Mouse (Mus musculus): ENCODE measurements at regions not wholly inside any gene's neighbourhood (a gene's known extent, or its start where the extent isn't known, plus 50 kb on each side); places are given as distances from the start of the nearest gene placed in this dataset.

- TF ChIP-seq CTCF (IDR thresholded peaks at IDR 0.05; ENCODE audit: extremely low read depth, insufficient read depth, low read length) = no peak
- TF ChIP-seq POLR2A (IDR thresholded peaks at IDR 0.05; ENCODE audit: extremely low read depth, insufficient read depth, low read length) = no peak
Measured at GRCm38 (mm10) chr9:61186541-61187420, 185.4 kb upstream of the Tle3 start.
